Mouse (Mus musculus) embryonic stem cell, embryonic (primary cell): Measurements from ENCODE around the gene Shisa2.

ENCODE experiments used
- CTCF ChIA-PET, 4 experiments: fragments of 300-600 bp in 2 of 4; fragments of 350-600 bp in 2 of 4; sonication (Branson Sonifier 250); formaldehyde crosslinking; loops; one replicate each; lab custom pipeline; 2022; ENCODE audit warnings: inconsistent platforms in 2 of 4; lab: Charles Lee
- POLR2A ChIA-PET, 4 experiments: fragments of 300-600 bp in 2 of 4; fragments of 350-600 bp in 2 of 4; sonication (Branson Sonifier 250); formaldehyde crosslinking; loops; one replicate each; lab custom pipeline; 2022; ENCODE audit warnings: antibody characterized with exemption in 4 of 4, inconsistent platforms in 1 of 4; lab: Charles Lee

The Shisa2 gene

GRCm38 (mm10) chr14:59625158-59625805 is at the start of gene Shisa2:
Shisa2 (plus strand) TSS chr14:59625308.
- CTCF ChIA-PET: interaction anchor here in 3 of 4 experiments (0.5 to 2.5 kb wide), 7 partner anchors 9 to 336 kb away, joined by 3 to 13 read pairs (median 4); no protein-coding TSS in a partner anchor
- POLR2A ChIA-PET: interaction anchor here in 3 of 4 experiments (0.6 to 2.4 kb wide), 10 partner anchors 9 to 789 kb away, joined by 3 to 14 read pairs (median 5); partner anchors contain the start of genes Cdadc1 (in 1 of the 3) and Rcbtb1 (in 1 of the 3)

GRCm38 (mm10) chr14:59576385-59576784 is 48.7 kb upstream of the Shisa2 start:
- ChIA-PET CTCF (interaction anchor here in 2 of 4 experiments (0.6 kb wide), 2 partner anchors 8 to 15 kb away, joined by 3 to 6 read pairs; no protein-coding TSS in a partner anchor), POLR2A (no interaction called here)

GRCm38 (mm10) chr14:59590614-59591013 is 34.5 kb upstream of the Shisa2 start:
- POLR2A ChIA-PET: no interaction called here
- CTCF ChIA-PET: interaction anchor here in 2 of 4 experiments (1.1 to 1.2 kb wide), 2 partner anchors 22 to 123 kb away, joined by 3 to 6 read pairs; no protein-coding TSS in a partner anchor

- POLR2A ChIA-PET: interaction anchor here in 2 of 4 experiments (0.8 to 0.9 kb wide), 2 partner anchors 10 to 42 kb away, joined by 4 read pairs; no protein-coding TSS in a partner anchor
Measured at GRCm38 (mm10) chr14:59591901-59592300, 33.2 kb upstream of the Shisa2 start.

GRCm38 (mm10) chr14:59592593-59592992 is 32.5 kb upstream of the Shisa2 start:
- CTCF ChIA-PET: no interaction called here

More at GRCm38 (mm10) chr14:59591901-59592300, 33.2 kb upstream of the Shisa2 start:
- CTCF ChIA-PET: interaction anchor here in 3 of 4 experiments (0.6 to 1.2 kb wide), 5 partner anchors 21 to 650 kb away, joined by 3 to 8 read pairs (median 3); no protein-coding TSS in a partner anchor

GRCm38 (mm10) chr14:59594988-59595387 is 30.1 kb upstream of the Shisa2 start:
- ChIA-PET CTCF (interaction anchor here in 1 of 4 experiments (1.1 kb wide), 1 partner anchor 18 kb away, joined by 3 read pairs; no protein-coding TSS in a partner anchor), POLR2A (interaction anchor here in 2 of 4 experiments (0.8 to 1.7 kb wide), 2 partner anchors 9 to 18 kb away, joined by 3 to 7 read pairs; no protein-coding TSS in a partner anchor)

More at GRCm38 (mm10) chr14:59592593-59592992, 32.5 kb upstream of the Shisa2 start:
- POLR2A ChIA-PET: interaction anchor here in 1 of 4 experiments (0.7 kb wide), 1 partner anchor 15 kb away, joined by 8 read pairs; no protein-coding TSS in a partner anchor

- CTCF ChIA-PET: interaction anchor here (0.7 to 1.5 kb wide), 9 partner anchors 8 to 494 kb away, joined by 3 to 7 read pairs (median 4); no protein-coding TSS in a partner anchor
- POLR2A ChIA-PET: interaction anchor here in 3 of 4 experiments (0.6 to 1.9 kb wide), 19 partner anchors 9 to 1096 kb away, joined by 3 to 5 read pairs (median 3); partner anchors contain the start of genes Cab39l (in 1 of the 3), Rcbtb1 (in 1 of the 3), Setdb2 (in 1 of the 3) and Shisa2 (in 1 of the 3)
Measured at GRCm38 (mm10) chr14:59597398-59598259, 27.5 kb upstream of the Shisa2 start, which contains the start of gene Cdadc1. Cdadc1 (minus strand) TSS chr14:59597959.

GRCm38 (mm10) chr14:59598260-59598627 is 26.9 kb upstream of the Shisa2 start:
- ChIA-PET CTCF (interaction anchor here in 3 of 4 experiments (0.6 to 1.5 kb wide), 5 partner anchors 15 to 493 kb away, joined by 3 to 16 read pairs (median 4); no protein-coding TSS in a partner anchor), POLR2A (interaction anchor here in 3 of 4 experiments (0.8 to 1.9 kb wide), 11 partner anchors 11 to 228 kb away, joined by 3 to 5 read pairs (median 3); partner anchors contain the start of genes Cab39l (in 1 of the 3), Setdb2 (in 1 of the 3) and Shisa2 (in 1 of the 3))

- POLR2A ChIA-PET: interaction anchor here in 2 of 4 experiments (0.7 to 1.4 kb wide), 2 partner anchors 9 to 57 kb away, joined by 3 read pairs; no protein-coding TSS in a partner anchor
- CTCF ChIA-PET: interaction anchor here (0.6 to 1.7 kb wide), 17 partner anchors 9 to 1104 kb away, joined by 3 to 7 read pairs (median 3); no protein-coding TSS in a partner anchor
Measured at GRCm38 (mm10) chr14:59604002-59604645, 21.0 kb upstream of the Shisa2 start.

- ChIA-PET CTCF (interaction anchor here (0.5 to 2.6 kb wide), 26 partner anchors 9 to 998 kb away, joined by 3 to 11 read pairs (median 3); partner anchors contain the start of gene Shisa2 (in 1 of the 4)), POLR2A (interaction anchor here in 1 of 4 experiments (1.3 kb wide), 2 partner anchors 13 to 19 kb away, joined by 3 to 4 read pairs; no protein-coding TSS in a partner anchor)
Measured at GRCm38 (mm10) chr14:59605671-59606353, 19.3 kb upstream of the Shisa2 start.

GRCm38 (mm10) chr14:59607021-59607420 is 18.1 kb upstream of the Shisa2 start:
- ChIA-PET POLR2A (interaction anchor here in 1 of 4 experiments (0.7 kb wide), 3 partner anchors 206 to 1809 kb away, joined by 3 to 7 read pairs (median 3); no protein-coding TSS in a partner anchor), CTCF (interaction anchor here (0.6 to 2.6 kb wide), 8 partner anchors 11 to 920 kb away, joined by 3 to 11 read pairs (median 4); partner anchors contain the start of gene Shisa2 (in 1 of the 4))

- POLR2A ChIA-PET: interaction anchor here (0.6 to 3.4 kb wide), 8 partner anchors 11 to 400 kb away, joined by 3 to 14 read pairs (median 5); partner anchors contain the start of genes Cdadc1 (in 1 of the 4) and Shisa2 (in 1 of the 4)
- CTCF ChIA-PET: interaction anchor here (0.6 to 2.3 kb wide), 54 partner anchors 8 to 1147 kb away, joined by 3 to 20 read pairs (median 4); partner anchors contain the start of genes Shisa2 (in 3 of the 4) and Cdadc1 (in 2 of the 4)
Measured at GRCm38 (mm10) chr14:59612920-59613625, 12.0 kb upstream of the Shisa2 start.

- POLR2A ChIA-PET: interaction anchor here in 2 of 4 experiments (1.0 to 3.4 kb wide), 3 partner anchors 10 to 13 kb away, joined by 3 to 14 read pairs (median 5); partner anchors contain the start of gene Shisa2 (in 2 of the 2)
- CTCF ChIA-PET: interaction anchor here in 2 of 4 experiments (1.2 to 2.3 kb wide), 5 partner anchors 11 to 403 kb away, joined by 3 to 12 read pairs (median 4); partner anchors contain the start of gene Shisa2 (in 2 of the 2)
Measured at GRCm38 (mm10) chr14:59614149-59614548, 11.0 kb upstream of the Shisa2 start.

GRCm38 (mm10) chr14:59616802-59617201 is 8.3 kb upstream of the Shisa2 start:
- POLR2A ChIA-PET: interaction anchor here in 2 of 4 experiments (1.1 to 1.2 kb wide), 2 partner anchors 8 to 9 kb away, joined by 4 to 7 read pairs; partner anchors contain the start of gene Shisa2 (in 2 of the 2)
- CTCF ChIA-PET: interaction anchor here in 3 of 4 experiments (0.5 to 1.2 kb wide), 6 partner anchors 9 to 285 kb away, joined by 3 to 5 read pairs (median 3); partner anchors contain the start of genes Cdadc1 (in 1 of the 3) and Shisa2 (in 1 of the 3)
